Mouse (Mus musculus) limb, embryonic 15.5 days (tissue): Measurements from ENCODE around the gene Tbc1d4. TPM values are rescaled to one million over a fixed set of nuclear protein-coding genes. Genes with fewer than 3 reads are reported as not detected.

Experiments used
- ATAC-seq: fragments of 200-750 bp; cut with Nextera tagmentation; 2 replicates; pipeline ENCODE4 v1.8.0; 2017; ENCODE audit warnings: low read depth, moderate TSS enrichment; ENCODE audit not compliant: insufficient number of reproducible peaks, low FRiP score, low TSS enrichment
- H3K27ac ChIP-seq: fragments of 300-500 bp; sonication (generic); 2 replicates; pipeline ENCODE4 v1.5.1; 2015; ENCODE audit warnings: moderate library complexity, mild to moderate bottlenecking, inconsistent platforms
- H3K27me3 ChIP-seq: fragments of 300-500 bp; sonication (generic); 2 replicates; pipeline ENCODE4 v1.6.1; 2015; ENCODE audit warnings: inconsistent platforms
- H3K36me3 ChIP-seq: fragments of 300-500 bp; sonication (generic); 2 replicates; pipeline ENCODE4 v1.6.1; 2015; ENCODE audit warnings: inconsistent platforms
- H3K4me1 ChIP-seq: fragments of 300-500 bp; sonication (generic); 2 replicates; pipeline ENCODE4 v1.6.1; 2015; ENCODE audit warnings: inconsistent platforms
- H3K4me2 ChIP-seq: fragments of 300-500 bp; sonication (generic); 2 replicates; pipeline ENCODE4 v1.6.1; 2015; ENCODE audit warnings: mild to moderate bottlenecking, inconsistent platforms
- H3K4me3 ChIP-seq: fragments of 300-500 bp; sonication (generic); 2 replicates; pipeline ENCODE4 v1.5.1; 2015; ENCODE audit warnings: mild to moderate bottlenecking, inconsistent platforms
- H3K9ac ChIP-seq: fragments of 300-500 bp; sonication (generic); 2 replicates; pipeline ENCODE4 v1.6.1; 2015; ENCODE audit warnings: inconsistent platforms
- H3K9me3 ChIP-seq: fragments of 300-500 bp; sonication (generic); 2 replicates; pipeline ENCODE4 v1.6.1; 2016; ENCODE audit warnings: inconsistent platforms
- WGBS: fragments of 180-500 bp; shearing (Covaris S2); methylation state at CpG from one replicate; pipeline ENCODE4 v1.1.7; 2015; 5-methylcytosine and 5-hydroxymethylcytosine counted together
- polyA plus RNA-seq: library from polyadenylated mRNA; unstranded; fragments of >200 nt; fragmentation: Nextera tagmentation; extraction: Ambion mirVana; gene quantifications from 2 replicates; pipeline ENCODE4 v1.2.1, GENCODE M21; 2015

Gene Tbc1d4
- polyA plus RNA-seq, 1 experiment from 2014 or later, result 11.5 TPM

DNA sequence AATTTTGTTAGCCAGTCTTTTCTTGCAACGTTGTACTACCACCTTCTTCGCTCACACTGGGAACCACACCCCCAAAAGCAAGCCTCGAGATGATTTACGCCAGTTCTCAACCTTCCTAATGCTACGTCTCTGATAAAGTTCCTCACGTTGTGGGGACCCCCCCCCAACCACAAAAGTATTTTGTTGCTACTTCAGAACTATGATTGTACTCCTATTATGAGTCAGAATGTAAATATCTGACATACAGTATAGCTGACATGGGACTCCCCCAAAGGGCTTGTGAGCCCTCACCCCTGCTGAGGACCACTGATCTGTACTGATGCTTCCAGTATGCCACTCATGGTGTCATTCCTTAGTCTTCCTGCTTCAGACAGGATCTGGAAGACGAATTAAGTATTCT lies 128.4 kb downstream of the Tbc1d4 start:
- H3K4me3 ChIP-seq, result no peak overlapping the region
- peaks cover 8% of the 10 kb centered on the region; the same call in 1 of the 2 replicates for H3K36me3 ChIP-seq
- H3K27ac ChIP-seq, result no peak overlapping the region
- no peak for ATAC-seq
- H3K9ac ChIP-seq, result no peak overlapping the region
- no peaks in the 10 kb centered on the region for H3K4me1 ChIP-seq
- H3K27me3 ChIP-seq, result no peaks in the 10 kb centered on the region
- WGBS, result 84% methylated on average over 7 of the region's 7 CpGs
- H3K9me3 ChIP-seq, result no peaks in the 10 kb centered on the region
- H3K4me2 ChIP-seq, result no peak overlapping the region

- H3K9me3 ChIP-seq, result no peaks in the 10 kb centered on the region
- no peaks in the 10 kb centered on the region for H3K4me1 ChIP-seq
- no peak overlapping the region for H3K4me2 ChIP-seq
- no peak overlapping the region for H3K27ac ChIP-seq
- no peak overlapping the region for H3K9ac ChIP-seq
- H3K27me3 ChIP-seq, result no peaks in the 10 kb centered on the region
- no peak for ATAC-seq
- no peak overlapping the region for H3K4me3 ChIP-seq
- WGBS, result 56% methylated on average over 5 of the region's 5 CpGs
- peaks cover 5% of the 10 kb centered on the region; the same call in 1 of the 2 replicates for H3K36me3 ChIP-seq
These were observed 131.2 kb downstream of the Tbc1d4 start for GRCm38 (mm10) chr14:101477827-101478220.

- Histone ChIP-seq H3K9ac (no peak overlapping the region), H3K9me3 (no peaks in the 10 kb centered on the region), H3K36me3 (peaks cover 5% of the 10 kb centered on the region; the same call in 1 of the 2 replicates), H3K4me3 (no peak overlapping the region), H3K4me2 (no peak overlapping the region), H3K27me3 (no peaks in the 10 kb centered on the region), H3K4me1 (no peaks in the 10 kb centered on the region), H3K27ac (no peak overlapping the region)
- no peak for ATAC-seq
- 54% methylated on average over 20 of the region's 20 CpGs for WGBS
These were observed 131.7 kb downstream of the Tbc1d4 start for GRCm38 (mm10) chr14:101477081-101477826.

DNA sequence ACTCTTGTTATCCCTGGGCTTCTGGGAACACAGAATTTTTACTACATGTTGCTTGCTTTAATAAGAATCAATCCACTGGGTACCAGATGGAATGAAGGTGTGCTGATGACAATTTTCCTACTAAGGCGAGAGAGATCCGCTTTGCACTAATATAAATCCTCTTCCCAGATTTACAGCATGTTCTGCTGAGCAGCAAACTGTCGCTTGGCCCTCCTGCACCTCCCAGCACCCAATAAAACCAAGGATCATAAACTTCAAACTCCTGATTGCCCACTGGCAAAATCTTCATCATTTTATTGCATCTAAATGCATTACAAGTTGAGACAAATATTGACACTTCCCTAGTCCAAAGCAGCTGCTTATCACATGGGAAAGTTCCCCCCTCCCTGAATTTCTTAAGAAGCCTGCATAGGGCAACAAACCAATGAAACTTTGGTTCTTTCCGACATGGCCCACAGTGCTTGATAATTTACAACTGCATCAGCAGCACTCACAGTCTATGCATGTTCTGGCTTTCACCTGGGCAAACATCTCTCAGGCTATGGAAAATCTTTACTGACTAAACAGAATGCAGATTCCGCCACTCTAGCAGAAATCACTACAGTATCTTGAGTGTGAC lies 139.4 kb downstream of the Tbc1d4 start:
- H3K36me3 ChIP-seq, result no peaks in the 10 kb centered on the region
- H3K9ac ChIP-seq, result no peak overlapping the region
- H3K27ac ChIP-seq, result no peak overlapping the region
- H3K4me2 ChIP-seq, result no peak overlapping the region
- peaks cover 2% of the 10 kb centered on the region; the same call in 1 of the 2 replicates for H3K4me1 ChIP-seq
- H3K27me3 ChIP-seq, result no peaks in the 10 kb centered on the region
- H3K4me3 ChIP-seq, result no peak overlapping the region
- ATAC-seq, result no peak
- WGBS, result 30% methylated on average over 5 of the region's 5 CpGs
- H3K9me3 ChIP-seq, result no peaks in the 10 kb centered on the region

DNA sequence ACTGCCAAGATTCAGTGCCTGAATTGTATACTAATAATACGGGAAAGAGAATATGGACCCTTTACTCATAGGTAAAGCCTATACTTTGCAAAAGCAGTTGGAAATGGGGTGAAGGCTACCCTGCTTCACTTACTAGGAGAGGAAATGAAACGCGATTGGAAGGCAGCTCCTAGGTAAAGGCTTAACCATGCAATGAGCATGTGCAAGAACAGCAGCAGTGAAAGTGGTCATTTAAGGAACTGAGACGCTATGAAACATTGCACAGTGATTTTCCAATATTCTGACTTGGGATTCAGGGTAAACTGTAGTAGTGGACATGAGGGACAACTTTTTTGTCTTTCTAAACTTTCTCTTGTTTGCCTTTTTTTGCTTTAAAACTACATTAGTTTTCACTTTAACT lies 140.8 kb downstream of the Tbc1d4 start:
- H3K27me3 ChIP-seq, result no peaks in the 10 kb centered on the region

DNA sequence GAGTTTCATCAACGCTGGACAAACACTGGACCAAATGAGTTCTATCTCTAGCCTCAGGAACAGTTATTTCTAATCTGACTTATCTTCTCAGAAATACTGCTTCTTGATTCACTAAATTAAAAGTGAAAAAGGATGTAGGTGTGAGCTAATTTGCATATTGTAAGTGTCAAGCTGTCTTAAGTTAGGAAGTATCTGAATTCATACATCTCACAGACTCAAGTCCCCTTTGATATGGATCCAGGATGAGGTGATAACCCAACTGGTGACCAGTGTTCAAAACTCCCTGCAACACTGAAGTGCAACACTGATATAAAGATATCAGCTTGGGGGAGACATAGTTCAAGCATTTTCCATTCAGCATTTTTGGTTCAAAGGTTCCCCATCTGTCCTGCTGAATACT lies 141.5 kb downstream of the Tbc1d4 start:
- 92% methylated on average over 1 of the region's 1 CpGs for WGBS
- Histone ChIP-seq H3K9me3 (no peaks in the 10 kb centered on the region), H3K27ac (no peak overlapping the region), H3K36me3 (no peaks in the 10 kb centered on the region), H3K9ac (no peak overlapping the region), H3K27me3 (no peaks in the 10 kb centered on the region), H3K4me1 (peaks cover 2% of the 10 kb centered on the region; the same call in 1 of the 2 replicates), H3K4me2 (no peak overlapping the region), H3K4me3 (no peak overlapping the region)
- no peak for ATAC-seq

More for the DNA sequence above, 140.8 kb downstream of the Tbc1d4 start:
- WGBS, result 84% methylated on average over 4 of the region's 4 CpGs
- no peak overlapping the region for H3K4me3 ChIP-seq
- no peak overlapping the region for H3K9ac ChIP-seq
- H3K27ac ChIP-seq, result no peak overlapping the region
- no peaks in the 10 kb centered on the region for H3K9me3 ChIP-seq
- H3K4me1 ChIP-seq, result peaks cover 2% of the 10 kb centered on the region; the same call in 1 of the 2 replicates
- H3K36me3 ChIP-seq, result no peaks in the 10 kb centered on the region
- no peak overlapping the region for H3K4me2 ChIP-seq
- ATAC-seq, result no peak

DNA sequence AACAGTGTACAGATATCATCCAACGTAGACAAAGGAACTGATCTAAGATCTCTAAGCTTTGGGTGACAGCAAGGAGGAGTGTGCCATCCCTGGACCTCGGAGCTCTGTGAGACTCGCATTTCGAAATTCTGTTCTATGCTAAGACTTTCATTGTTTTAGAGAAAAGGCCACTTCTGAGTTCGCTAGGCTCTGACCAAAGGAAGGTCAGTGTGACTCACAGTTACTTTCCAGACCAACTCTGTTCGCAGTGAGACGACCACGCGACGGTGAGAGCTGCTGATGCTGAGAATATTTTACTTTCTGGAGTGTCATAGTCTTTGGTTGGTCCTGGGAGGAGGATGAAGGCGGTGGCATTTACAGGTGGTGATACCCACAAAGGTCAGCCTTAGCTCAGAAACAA lies 142.5 kb downstream of the Tbc1d4 start:
- 89% methylated on average over 11 of the region's 11 CpGs for WGBS
- Histone ChIP-seq H3K4me1 (peaks cover 2% of the 10 kb centered on the region; the same call in 1 of the 2 replicates), H3K27me3 (no peaks in the 10 kb centered on the region), H3K27ac (no peak overlapping the region), H3K36me3 (no peaks in the 10 kb centered on the region), H3K9me3 (no peaks in the 10 kb centered on the region), H3K9ac (no peak overlapping the region), H3K4me3 (no peak overlapping the region), H3K4me2 (no peak overlapping the region)
- no peak for ATAC-seq

DNA sequence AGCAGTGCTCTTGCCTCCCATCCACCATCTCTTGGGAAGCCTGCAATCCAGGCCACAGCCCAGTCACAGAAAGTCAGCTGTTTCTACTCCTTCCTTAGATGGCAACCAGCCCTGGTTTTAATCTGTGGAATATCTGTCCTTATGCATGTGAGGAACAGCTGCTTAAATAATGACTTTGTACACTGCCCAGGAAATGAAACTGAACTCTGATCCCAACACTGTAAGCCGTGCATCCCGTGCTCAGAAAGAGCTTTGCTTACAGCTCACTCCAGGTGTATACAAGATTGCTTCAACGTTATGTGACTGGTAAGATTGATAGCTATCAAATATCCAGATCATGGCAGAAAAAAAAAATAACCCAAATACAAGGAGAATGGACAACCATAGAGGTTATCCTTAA lies 143.1 kb downstream of the Tbc1d4 start:
- Histone ChIP-seq H3K9me3 (no peaks in the 10 kb centered on the region), H3K27me3 (no peaks in the 10 kb centered on the region), H3K4me1 (peaks cover 2% of the 10 kb centered on the region; the same call in 1 of the 2 replicates), H3K9ac (no peak overlapping the region), H3K4me3 (no peak overlapping the region), H3K27ac (no peak overlapping the region), H3K4me2 (no peak overlapping the region), H3K36me3 (no peaks in the 10 kb centered on the region)
- 63% methylated on average over 3 of the region's 3 CpGs for WGBS
- no peak for ATAC-seq

DNA sequence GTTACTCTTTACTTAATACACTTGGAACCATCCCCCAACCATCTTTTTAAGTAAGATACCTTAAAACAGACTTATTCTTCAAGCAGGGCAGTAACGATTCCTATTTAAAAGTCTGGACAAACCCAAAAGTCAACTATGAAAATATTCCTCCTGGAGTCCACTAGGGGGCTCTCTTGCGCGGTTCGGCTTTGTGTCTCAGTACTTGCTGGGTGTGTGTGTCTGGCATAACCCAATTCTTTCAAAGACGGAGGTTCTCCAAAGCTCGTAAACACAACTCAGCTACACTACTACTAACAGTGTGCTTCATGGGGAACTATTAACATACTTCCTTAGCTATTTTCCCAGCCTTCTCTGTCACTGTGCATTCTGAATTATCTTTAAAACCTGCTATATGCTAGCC lies 148.2 kb downstream of the Tbc1d4 start:
- no peaks in the 10 kb centered on the region for H3K36me3 ChIP-seq
- H3K27me3 ChIP-seq, result no peaks in the 10 kb centered on the region
- no peak overlapping the region for H3K9ac ChIP-seq
- H3K4me3 ChIP-seq, result no peak overlapping the region
- no peaks in the 10 kb centered on the region for H3K9me3 ChIP-seq
- H3K4me2 ChIP-seq, result no peak overlapping the region
- ATAC-seq, result no peak
- no peak overlapping the region for H3K27ac ChIP-seq
- WGBS, result 15% methylated on average over 6 of the region's 6 CpGs
- H3K4me1 ChIP-seq, result no peaks in the 10 kb centered on the region

DNA sequence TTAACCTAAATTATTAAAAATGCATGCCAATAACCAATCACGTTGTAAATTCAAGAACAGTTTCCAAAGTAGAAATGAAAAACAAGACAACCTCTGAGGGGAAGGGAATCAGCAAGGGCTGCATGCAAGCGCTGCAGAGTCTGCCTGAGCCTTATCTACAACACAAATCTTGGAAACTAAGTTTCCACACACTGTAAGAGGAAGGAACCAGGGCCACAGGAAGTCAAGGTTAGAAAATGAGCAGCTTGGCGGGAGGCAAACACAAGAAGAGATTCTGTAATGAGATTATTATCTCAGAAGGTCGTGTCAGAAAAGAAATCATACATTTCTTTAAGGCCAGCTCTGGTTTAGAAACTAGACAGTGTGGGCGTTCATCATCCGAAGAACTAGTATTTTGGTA lies 156.1 kb downstream of the Tbc1d4 start:
- Histone ChIP-seq H3K9me3 (no peaks in the 10 kb centered on the region), H3K36me3 (peaks cover 12% of the 10 kb centered on the region; the same call in 1 of the 2 replicates), H3K4me2 (no peak overlapping the region), H3K4me1 (no peaks in the 10 kb centered on the region), H3K27me3 (no peaks in the 10 kb centered on the region), H3K4me3 (no peak overlapping the region), H3K9ac (no peak overlapping the region), H3K27ac (no peak overlapping the region)
- ATAC-seq, result no peak
- WGBS, result 74% methylated on average over 6 of the region's 6 CpGs

GRCm38 (mm10) chr14:101447857-101448256 lies 161.1 kb downstream of the Tbc1d4 start:
- H3K9ac ChIP-seq, result no peak overlapping the region
- H3K4me3 ChIP-seq, result no peak overlapping the region
- H3K9me3 ChIP-seq, result no peaks in the 10 kb centered on the region
- peaks cover 15% of the 10 kb centered on the region; the same call in 1 of the 2 replicates for H3K36me3 ChIP-seq
- H3K27ac ChIP-seq, result no peak overlapping the region
- 90% methylated on average over 4 of the region's 4 CpGs for WGBS
- no peak overlapping the region for H3K4me2 ChIP-seq
- ATAC-seq, result no peak
- H3K27me3 ChIP-seq, result no peaks in the 10 kb centered on the region
- no peaks in the 10 kb centered on the region for H3K4me1 ChIP-seq

DNA sequence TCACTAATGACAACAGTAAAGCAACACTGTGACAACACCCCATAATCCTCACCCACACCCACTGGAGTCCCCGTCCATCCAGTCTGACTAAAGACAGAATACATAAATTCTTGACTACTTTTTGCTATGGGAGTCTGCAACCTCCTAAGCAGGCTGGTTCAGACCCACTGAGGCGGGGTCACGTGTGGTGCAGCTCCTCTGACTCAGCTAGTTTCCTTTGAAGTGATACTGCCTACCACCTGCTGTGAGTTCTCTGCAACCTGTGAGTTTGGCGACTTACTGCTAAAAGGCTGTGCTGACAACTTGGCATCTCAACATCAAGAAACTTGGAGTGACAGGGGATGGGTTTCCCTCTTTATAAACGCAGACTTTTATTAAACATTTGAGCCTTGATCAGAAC lies 163.8 kb downstream of the Tbc1d4 start:
- 48% methylated on average over 5 of the region's 5 CpGs for WGBS
- H3K4me3 ChIP-seq, result no peak overlapping the region
- no peak overlapping the region for H3K4me2 ChIP-seq
- no peaks in the 10 kb centered on the region for H3K9me3 ChIP-seq
- no peak overlapping the region for H3K27ac ChIP-seq
- no peak overlapping the region for H3K9ac ChIP-seq
- no peaks in the 10 kb centered on the region for H3K27me3 ChIP-seq
- H3K36me3 ChIP-seq, result 0 out of 2 replicates have a peak, but pooled peaks cover 7% of the 10 kb centered on the region
- H3K4me1 ChIP-seq, result no peaks in the 10 kb centered on the region
- no peak for ATAC-seq
